Mouse (Mus musculus): Measurements from ENCODE around the gene Smyd3. TPM values are rescaled to one million over a fixed set of nuclear protein-coding genes. Genes with fewer than 3 reads are reported as not detected.
A peak's percentile ranks its signal among the peaks of the same experiment; 100 is the strongest.

Gene Smyd3
- polyA plus RNA-seq (2021), result 12.7 TPM

- ATAC-seq (peak; percentile 78), DNase-seq (ENCODE audit: low read depth, low spot score) (peak; percentile 34)
- no peaks in the 10 kb centered on the region for H3K27me3 ChIP-seq
- CTCF ChIA-PET, result interaction anchor here (0.9 to 1.9 kb wide), 4 partner anchors 12 to 117 kb away, joined by 3 to 7 read pairs (median 4); no protein-coding TSS in a partner anchor
- POLR2A ChIA-PET, result interaction anchor here (0.6 to 1.4 kb wide), 8 partner anchors 13 to 578 kb away, joined by 3 to 4 read pairs (median 3); no protein-coding TSS in a partner anchor
- peak; percentile 66 for TF ChIP-seq CTCF (IDR thresholded peaks at IDR 0.05)
- in situ Hi-C loops (cut with MboI; ENCODE audit: low pct_unique_long_range_greater_than_20kb), result loop anchor here (25.0 kb wide), 1 partner anchor 219 kb away; the partner anchor contains the start of gene Kif28
Observed at GRCm38 (mm10) chr1:179517713-179518465, at the start of gene Smyd3. TSS of gene Smyd3 (minus strand) at chr1:179518041.

GRCm38 (mm10) chr1:179567558-179567957, 49.7 kb upstream of the Smyd3 start:
- H3K27me3 ChIP-seq, result no peaks in the 10 kb centered on the region
- TF ChIP-seq CTCF (IDR thresholded peaks at IDR 0.05), result no peak
- POLR2A ChIA-PET, result interaction anchor here (0.6 kb wide), 1 partner anchor 10 kb away, joined by 3 read pairs; no protein-coding TSS in a partner anchor

GRCm38 (mm10) chr1:179563926-179564325, 46.1 kb upstream of the Smyd3 start:
- H3K27me3 ChIP-seq, result no peaks in the 10 kb centered on the region
- ChIA-PET POLR2A (no interaction called here), CTCF (interaction anchor here (2.7 kb wide), 1 partner anchor 13 kb away, joined by 8 read pairs; no protein-coding TSS in a partner anchor)
- TF ChIP-seq CTCF (IDR thresholded peaks at IDR 0.05), result no peak
- in situ Hi-C loops (cut with MboI; ENCODE audit: low pct_unique_long_range_greater_than_20kb), result no loop called here
- no peak for DNase-seq (ENCODE audit: low read depth, low spot score)
- ATAC-seq, result no peak

More at GRCm38 (mm10) chr1:179567558-179567957, 49.7 kb upstream of the Smyd3 start:
- ATAC-seq, result no peak
- in situ Hi-C loops (cut with MboI; ENCODE audit: low pct_unique_long_range_greater_than_20kb), result no loop called here
- DNase-seq (ENCODE audit: low read depth, low spot score), result no peak
- CTCF ChIA-PET, result interaction anchor here (1.0 kb wide), 1 partner anchor 8 kb away, joined by 3 read pairs; no protein-coding TSS in a partner anchor

- in situ Hi-C loops (cut with MboI; ENCODE audit: low pct_unique_long_range_greater_than_20kb), result no loop called here
- DNase-seq (ENCODE audit: low read depth, low spot score) (no peak), ATAC-seq (no peak)
- CTCF ChIA-PET, result interaction anchor here (2.7 kb wide), 1 partner anchor 13 kb away, joined by 8 read pairs; no protein-coding TSS in a partner anchor
- POLR2A ChIA-PET, result interaction anchor here (0.6 kb wide), 1 partner anchor 51 kb away, joined by 3 read pairs; no protein-coding TSS in a partner anchor
- no peaks in the 10 kb centered on the region for H3K27me3 ChIP-seq
- no peak for TF ChIP-seq CTCF (IDR thresholded peaks at IDR 0.05)
Observed at GRCm38 (mm10) chr1:179563211-179563610, 45.4 kb upstream of the Smyd3 start.

DNA sequence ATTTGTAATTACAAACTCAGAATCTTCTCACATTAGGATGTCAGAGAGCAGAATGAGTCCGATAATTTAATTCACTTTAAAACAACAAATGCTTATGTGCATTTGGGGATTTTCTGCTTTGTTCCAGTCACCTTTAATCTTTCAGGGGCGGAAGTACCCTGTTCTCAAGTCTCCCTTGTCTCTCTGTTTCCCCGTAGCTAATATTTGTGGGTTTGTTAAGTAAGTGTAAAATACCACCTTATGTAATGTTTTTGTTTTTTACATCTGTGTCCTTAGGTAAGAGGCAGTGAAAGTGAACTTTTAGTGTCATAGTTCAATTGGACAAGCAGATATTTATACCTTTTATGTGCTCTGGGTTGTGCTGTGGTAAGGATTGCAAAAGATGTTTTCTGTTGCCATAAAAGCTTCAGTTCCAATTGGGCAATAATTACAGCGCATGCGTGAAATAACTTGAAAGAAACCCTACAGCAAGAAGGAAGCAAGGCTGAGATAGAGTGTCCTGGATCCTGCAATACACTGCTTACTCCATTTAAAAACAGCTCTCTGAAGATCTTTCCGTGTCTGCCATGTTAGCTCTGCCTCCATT, 43.1 kb upstream of the Smyd3 start:
- ATAC-seq, result no peak
- in situ Hi-C loops (cut with MboI; ENCODE audit: low pct_unique_long_range_greater_than_20kb), result no loop called here
- no peak for DNase-seq (ENCODE audit: low read depth, low spot score)
- no peak for TF ChIP-seq CTCF (IDR thresholded peaks at IDR 0.05)
- no peaks in the 10 kb centered on the region for H3K27me3 ChIP-seq
- ChIA-PET POLR2A (no interaction called here), CTCF (no interaction called here)

GRCm38 (mm10) chr1:179559446-179560194, 41.8 kb upstream of the Smyd3 start:
- in situ Hi-C loops (cut with MboI; ENCODE audit: low pct_unique_long_range_greater_than_20kb), result no loop called here
- CTCF ChIA-PET, result interaction anchor here (0.8 to 1.7 kb wide), 5 partner anchors 8 to 64 kb away, joined by 3 read pairs; no protein-coding TSS in a partner anchor
- DNase-seq (ENCODE audit: low read depth, low spot score), result no peak
- POLR2A ChIA-PET, result interaction anchor here (0.6 kb wide), 2 partner anchors 15 to 69 kb away, joined by 3 to 4 read pairs; no protein-coding TSS in a partner anchor
- no peak for ATAC-seq
- H3K27me3 ChIP-seq, result no peaks in the 10 kb centered on the region
- no peak for TF ChIP-seq CTCF (IDR thresholded peaks at IDR 0.05)

- ChIA-PET POLR2A (no interaction called here), CTCF (interaction anchor here (0.7 kb wide), 1 partner anchor 15 kb away, joined by 3 read pairs; no protein-coding TSS in a partner anchor)
- in situ Hi-C loops (cut with MboI; ENCODE audit: low pct_unique_long_range_greater_than_20kb), result no loop called here
- DNase-seq (ENCODE audit: low read depth, low spot score) (no peak), ATAC-seq (no peak)
- TF ChIP-seq CTCF (IDR thresholded peaks at IDR 0.05), result no peak
- H3K27me3 ChIP-seq, result no peaks in the 10 kb centered on the region
Observed at GRCm38 (mm10) chr1:179556921-179557320, 39.1 kb upstream of the Smyd3 start.

DNA sequence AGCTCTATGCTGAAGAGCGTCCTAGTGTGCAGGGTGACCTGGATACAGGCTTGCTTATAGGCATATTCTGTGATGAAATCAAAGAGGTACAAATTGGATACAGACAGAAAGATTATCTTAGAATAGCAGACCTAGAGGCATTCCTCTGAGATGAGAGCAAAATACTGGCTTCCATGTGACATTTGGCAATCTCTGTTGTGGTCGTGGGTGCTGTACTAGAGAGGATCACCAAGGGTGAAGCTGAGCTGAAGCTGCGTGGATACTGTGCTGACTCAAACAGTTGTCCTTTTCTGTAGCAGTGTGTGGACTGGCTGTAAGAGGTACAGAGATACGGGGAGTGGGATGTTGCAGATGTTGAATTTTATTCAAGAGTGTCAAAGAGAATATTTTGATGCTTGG, 36.1 kb upstream of the Smyd3 start:
- no peak for ATAC-seq
- H3K27me3 ChIP-seq, result no peaks in the 10 kb centered on the region
- no peak for DNase-seq (ENCODE audit: low read depth, low spot score)
- no peak for TF ChIP-seq CTCF (IDR thresholded peaks at IDR 0.05)
- in situ Hi-C loops (cut with MboI; ENCODE audit: low pct_unique_long_range_greater_than_20kb), result no loop called here
- POLR2A ChIA-PET, result no interaction called here
- CTCF ChIA-PET, result interaction anchor here (1.3 to 1.9 kb wide), 3 partner anchors 51 to 70 kb away, joined by 3 to 4 read pairs (median 4); no protein-coding TSS in a partner anchor

GRCm38 (mm10) chr1:179553197-179553948, 35.5 kb upstream of the Smyd3 start:
- no peak for DNase-seq (ENCODE audit: low read depth, low spot score)
- ATAC-seq, result no peak
- in situ Hi-C loops (cut with MboI; ENCODE audit: low pct_unique_long_range_greater_than_20kb), result no loop called here
- TF ChIP-seq CTCF (IDR thresholded peaks at IDR 0.05), result no peak
- CTCF ChIA-PET, result interaction anchor here (1.3 to 1.9 kb wide), 3 partner anchors 51 to 70 kb away, joined by 3 to 4 read pairs (median 4); no protein-coding TSS in a partner anchor
- H3K27me3 ChIP-seq, result no peaks in the 10 kb centered on the region
- POLR2A ChIA-PET, result interaction anchor here (0.7 kb wide), 1 partner anchor 1195 kb away, joined by 3 read pairs; no protein-coding TSS in a partner anchor
